Mouse (Mus musculus) embryo, embryonic 10 days (tissue): ENCODE data around the gene Gm15557.
A peak's percentile ranks its signal among the peaks of the same experiment; 100 is the strongest.
"Not testable (repeated sequence)": the region's sequence is repeated elsewhere in the genome, so short reads cannot be mapped to it uniquely, and the experiment has no call there.

Source experiments
- DNase-seq: peaks from one replicate; pipeline ENCODE4 v3.0.0-alpha.2; 2015; ENCODE audit warnings: low spot score

Gene Gm15557

GRCm38 (mm10) chr2:155940681-155941080 lies at the start of gene Gm15557:
Gm15557 (plus strand) TSS chr2:155940728.
- no peak for DNase-seq

- no peak for DNase-seq
Measured at GRCm38 (mm10) chr2:155894307-155895045, 46.1 kb upstream of the Gm15557 start.

- no peak for DNase-seq
Measured at GRCm38 (mm10) chr2:155895046-155895735, 45.3 kb upstream of the Gm15557 start.

GRCm38 (mm10) chr2:155902989-155903631 lies 37.4 kb upstream of the Gm15557 start:
- no peak for DNase-seq

DNA sequence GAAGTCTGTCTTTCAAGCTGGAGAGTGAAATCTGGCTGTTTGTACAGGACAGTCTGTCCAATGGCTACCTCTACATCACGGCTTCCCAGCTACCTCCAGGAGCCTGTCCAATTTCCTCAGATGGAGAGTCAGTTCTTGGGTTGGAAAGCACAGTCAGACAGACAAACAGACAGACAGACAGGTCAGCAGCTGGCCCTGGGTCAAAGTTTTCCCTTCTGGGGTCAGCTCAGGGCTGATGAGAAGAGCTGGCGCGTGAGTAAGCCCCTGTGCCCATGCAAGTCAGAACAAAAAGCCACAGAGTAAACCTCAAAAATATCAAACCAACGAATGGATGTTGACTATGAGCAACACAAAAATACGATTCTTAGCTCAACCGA lies 36.9 kb upstream of the Gm15557 start:
- DNase-seq, result no peak

DNA sequence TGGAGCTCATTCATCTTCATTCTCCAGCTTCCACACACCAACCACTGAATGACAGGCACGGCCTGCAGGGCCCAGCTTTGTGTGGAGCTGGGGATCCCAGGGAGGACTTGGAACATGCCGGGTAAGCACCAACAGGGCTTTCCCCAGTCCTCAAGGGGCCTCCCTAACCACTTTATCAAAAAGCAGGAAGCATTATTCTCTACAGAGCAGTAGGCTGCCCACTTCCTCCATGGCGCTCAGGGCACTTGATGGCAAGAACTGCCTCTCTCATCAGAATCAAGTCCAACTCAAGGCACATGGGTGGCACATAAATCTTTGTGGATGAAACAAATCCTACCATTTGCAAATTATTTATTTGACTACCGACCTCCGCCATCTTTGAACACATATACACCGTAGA lies 25.8 kb upstream of the Gm15557 start:
- DNase-seq, result no peak

- no peak for DNase-seq
Measured at GRCm38 (mm10) chr2:155923143-155923542, 17.4 kb upstream of the Gm15557 start.

- not testable (repeated sequence) for DNase-seq
Measured at GRCm38 (mm10) chr2:155925213-155925612, 15.3 kb upstream of the Gm15557 start.

GRCm38 (mm10) chr2:155928711-155929345 lies 11.7 kb upstream of the Gm15557 start:
- no peak for DNase-seq

DNA sequence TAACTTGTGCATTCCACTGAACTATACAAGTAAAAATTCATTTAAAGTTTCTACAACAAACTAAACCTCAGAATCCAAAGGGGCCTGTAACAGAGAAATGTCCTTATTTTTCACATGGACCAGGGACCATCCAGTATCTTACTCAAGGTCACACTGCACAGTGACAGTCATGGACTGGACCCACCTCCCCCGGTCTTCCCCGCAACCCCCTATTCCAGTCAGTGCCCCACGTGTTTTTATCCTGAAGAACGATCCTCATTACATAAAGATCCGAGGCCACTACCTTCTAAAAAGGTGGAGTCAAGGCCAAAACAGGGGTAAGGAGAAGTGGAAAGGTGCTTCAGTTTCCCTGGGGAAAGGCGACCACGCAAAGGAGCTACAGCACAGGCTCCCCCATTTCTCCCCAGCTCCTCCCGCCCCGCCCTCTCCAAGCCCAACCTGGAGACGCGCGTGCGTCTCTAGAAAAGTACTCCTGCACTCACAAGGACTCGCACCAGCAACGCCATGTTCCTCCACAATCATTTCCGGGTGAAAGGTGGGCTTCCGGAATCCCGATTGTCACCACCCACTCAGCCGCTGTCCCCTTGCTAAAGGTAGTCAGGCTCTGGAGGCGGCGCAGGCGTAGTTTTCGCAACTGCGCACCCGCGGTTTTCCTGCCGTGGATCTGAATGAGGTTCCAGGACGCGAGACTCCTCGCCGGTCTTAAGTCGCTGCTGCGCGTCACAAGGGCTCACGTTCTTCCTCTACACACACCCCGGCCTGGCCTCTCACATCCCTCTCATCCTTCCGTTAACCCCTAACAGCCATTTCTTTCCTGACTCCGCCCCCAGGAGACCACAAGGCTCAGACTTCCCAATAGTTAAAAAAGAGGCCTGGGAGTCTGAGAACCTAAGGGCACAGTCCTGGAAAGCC lies 10.7 kb upstream of the Gm15557 start, which contains the start of gene Uqcc1:
Gene Uqcc1, minus strand, starts transcription at position 780 of the 912 bp plus-strand sequence.
- peak; percentile 96 for DNase-seq

DNA sequence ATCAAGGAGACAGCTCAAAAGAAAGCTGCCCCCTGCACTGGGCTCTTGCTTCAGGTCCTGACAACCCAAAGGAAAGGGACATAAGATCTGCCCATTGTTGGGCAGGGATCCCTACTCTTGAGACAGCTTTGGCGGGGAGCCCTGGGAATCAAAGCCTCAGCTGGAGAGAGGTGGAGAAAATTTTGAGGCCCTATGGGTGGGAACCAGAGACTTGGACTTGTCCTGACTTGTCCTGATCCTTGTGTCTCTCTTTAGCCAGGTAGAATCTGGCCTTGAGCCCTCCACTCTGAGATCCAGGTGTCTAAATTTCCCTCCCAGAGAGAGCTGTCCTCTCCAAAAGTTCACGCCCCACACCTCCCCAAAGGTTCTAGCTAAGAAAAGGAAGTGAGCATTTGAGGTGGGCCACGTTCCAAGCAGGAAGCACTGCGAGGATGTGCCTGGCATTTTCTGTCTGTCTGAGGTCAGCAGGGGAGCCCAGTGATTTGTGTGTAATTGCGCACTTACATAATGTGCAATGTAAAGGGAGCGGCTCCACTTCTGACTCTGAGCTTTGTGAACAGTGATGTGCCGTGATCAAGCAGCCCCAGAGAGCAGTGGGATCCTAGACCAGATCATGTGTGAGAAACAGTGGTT lies 515 bp upstream of the Gm15557 start:
- no peak for DNase-seq

DNA sequence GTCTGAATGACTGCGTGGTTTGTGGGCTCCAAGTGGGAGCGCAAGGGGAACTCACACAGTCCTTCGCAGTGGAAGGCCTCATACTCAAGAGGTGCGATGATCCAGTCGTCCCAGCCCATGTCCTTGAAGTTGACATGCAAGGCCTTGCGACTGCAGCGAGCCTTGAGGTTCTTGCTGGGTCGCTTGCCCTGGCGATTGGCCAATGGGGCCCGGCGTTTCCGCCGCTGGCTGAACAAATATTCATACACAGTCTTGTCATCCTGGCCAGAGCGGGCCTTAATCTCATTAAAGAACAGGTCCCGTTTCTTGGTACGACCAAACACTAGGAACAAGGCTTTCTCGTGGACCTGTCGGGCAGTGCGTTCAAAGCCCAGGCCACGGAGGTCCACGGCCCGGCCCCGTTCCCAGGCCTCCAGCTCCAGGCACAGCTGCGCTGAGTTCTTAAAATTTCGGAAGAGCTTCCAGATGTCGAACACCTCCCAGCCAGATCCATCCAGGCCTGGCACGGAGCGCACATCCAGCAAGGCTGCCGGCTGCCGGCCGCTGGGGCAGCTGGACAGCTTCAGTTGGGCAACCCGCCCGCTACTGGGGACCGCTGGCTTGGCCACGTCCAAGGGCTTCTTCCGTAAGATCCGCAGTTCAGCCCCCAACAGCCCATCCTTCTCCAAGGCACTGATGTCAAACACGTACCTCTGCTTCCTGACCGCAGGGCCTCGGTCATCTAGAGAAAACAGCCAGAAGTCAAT lies 1.3 kb downstream of the Gm15557 start:
- DNase-seq, result no peak

DNA sequence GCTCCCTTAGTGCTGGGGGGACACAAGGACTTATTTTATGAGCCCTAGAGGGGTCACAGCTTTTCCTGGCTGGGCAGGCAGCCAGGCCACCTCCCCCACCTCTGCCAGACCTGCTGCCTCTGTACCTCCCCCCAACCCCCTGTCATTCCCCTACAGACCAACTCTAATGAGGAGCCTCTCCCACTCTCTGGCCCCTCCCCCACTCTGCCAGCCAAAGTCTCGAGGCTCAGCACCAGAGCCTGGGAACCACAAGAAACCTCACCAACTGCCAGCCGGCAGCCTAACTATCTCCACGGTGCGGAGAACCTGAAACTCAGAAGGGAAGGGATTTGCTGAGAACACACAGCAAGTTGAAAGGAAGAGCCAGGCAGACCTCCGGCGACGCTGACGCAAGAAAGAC lies 2.9 kb downstream of the Gm15557 start:
- DNase-seq, result peak; percentile 42

DNA sequence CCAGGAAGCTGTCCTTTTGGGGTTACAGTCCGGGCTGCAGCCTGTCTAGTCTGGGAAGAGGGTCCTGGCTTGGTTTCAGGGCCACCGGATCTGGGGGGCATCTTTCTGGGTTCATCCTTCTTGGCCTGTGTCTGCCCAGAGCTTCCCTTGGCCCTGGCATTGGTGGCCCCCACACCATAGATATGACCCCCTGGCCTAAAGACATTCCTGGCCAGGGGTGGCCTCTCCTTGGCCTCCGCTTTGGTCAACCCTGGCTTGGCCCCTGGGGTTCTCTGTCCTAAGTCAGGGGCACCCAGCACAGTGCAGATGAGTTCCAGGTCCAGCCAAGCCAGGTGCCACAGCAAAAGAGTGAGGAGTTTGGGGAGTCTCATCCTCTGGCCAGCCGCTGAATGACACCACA lies 4.2 kb downstream of the Gm15557 start:
- no peak for DNase-seq

DNA sequence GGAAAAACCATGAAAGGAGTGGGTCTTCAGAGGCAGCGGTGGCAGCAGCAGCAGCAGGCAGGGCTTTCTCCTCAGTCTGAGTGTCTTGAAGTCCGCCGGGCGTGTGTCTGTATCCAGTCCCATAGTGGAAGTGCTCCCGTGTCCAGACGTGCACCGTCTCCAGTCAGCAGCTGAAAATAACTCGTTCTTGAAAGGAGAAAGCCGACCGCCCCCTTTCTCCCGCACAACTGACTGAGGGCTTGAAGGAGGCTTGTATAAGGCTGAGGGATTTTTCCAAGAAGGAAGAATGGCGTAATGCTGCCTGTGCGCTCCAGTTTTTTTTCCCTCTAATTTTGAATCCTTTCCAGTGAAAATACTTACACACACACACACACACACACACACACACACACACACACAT lies 4.6 kb downstream of the Gm15557 start, which contains the start of gene Gdf5:
Gene Gdf5, minus strand, starts transcription at position 244 of the 400 bp plus-strand sequence.
- DNase-seq, result no peak

DNA sequence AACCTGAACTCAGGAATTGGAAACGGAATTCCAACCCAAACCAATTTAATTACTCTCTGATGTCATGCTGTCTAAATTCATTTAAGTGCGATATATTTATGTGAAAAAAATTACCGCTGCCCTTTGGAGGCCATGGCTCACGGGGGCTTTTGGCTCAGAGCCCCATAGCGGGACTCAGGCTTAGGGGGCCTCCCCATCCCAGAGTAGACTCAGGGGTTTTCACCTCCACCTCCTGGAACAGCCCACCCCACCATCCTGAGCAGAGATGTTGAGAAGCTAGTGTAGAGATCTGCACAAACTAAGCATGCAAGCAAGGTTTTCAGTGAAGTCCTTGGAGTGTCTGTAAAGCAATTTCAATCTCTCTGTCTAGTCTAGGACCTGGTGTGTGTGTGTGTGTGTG lies 5.1 kb downstream of the Gm15557 start:
- no peak for DNase-seq

DNA sequence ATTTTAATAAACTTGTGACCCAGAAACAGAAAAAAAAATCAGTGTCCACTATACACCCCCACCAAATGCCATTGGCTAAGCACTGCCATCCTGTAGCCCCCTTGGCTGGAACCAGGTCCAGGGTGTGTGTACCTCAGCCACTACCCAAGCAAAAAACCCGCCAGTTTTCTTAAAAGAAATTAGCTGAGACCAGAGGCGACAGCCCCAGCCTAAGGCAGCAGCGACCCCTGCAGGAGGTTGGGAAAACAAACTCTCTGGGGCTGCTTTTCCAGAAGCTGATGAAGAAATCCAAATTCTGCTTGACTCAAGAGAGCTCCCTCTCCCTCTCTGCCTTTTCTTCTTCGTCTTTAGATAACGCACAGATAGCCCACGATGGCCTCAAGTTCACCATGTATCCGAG lies 5.5 kb downstream of the Gm15557 start:
- peak; percentile 86 for DNase-seq

DNA sequence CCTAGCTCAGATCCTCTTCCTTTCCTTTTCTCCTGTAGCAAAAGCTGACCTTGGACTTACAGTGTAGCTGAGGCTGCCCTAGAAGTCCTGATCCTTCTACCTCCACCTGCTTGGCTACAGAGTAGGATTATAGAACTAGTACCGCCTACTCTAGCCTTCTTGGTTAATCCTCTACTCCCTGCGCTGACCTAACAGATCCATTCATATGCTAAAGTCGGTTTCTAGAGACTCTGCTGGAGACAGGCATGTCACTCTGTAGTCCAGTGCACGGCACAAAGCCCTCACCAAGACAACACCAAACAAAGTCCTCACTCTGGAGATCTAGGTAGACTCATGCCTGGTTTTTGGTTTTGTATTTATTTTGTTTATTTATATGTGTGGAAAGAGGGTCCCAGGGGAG lies 6.0 kb downstream of the Gm15557 start:
- no peak for DNase-seq

- no peak for DNase-seq
Measured at GRCm38 (mm10) chr2:155947390-155948002, 7.0 kb downstream of the Gm15557 start.

DNA sequence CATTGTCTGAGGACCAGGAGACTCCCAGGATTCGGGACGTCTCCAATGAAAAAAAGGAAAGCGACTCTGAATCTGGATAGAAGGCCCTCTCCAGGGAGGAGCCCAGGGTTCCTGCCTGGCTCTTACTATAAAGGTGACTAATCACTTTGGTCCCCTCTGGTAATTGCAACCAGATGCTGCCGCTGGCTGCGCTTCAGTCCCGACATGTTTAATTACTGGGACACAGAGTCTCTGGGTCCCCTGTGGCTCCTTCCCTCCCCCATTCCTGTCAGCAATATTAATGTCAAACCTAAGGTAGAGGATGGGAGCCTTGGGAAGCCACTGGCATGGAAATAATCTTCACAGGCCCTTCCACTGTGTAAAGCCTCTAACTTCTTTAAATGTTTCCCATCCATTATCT lies 8.8 kb downstream of the Gm15557 start:
- peak; percentile 77 for DNase-seq
